Mouse (Mus musculus) E14TG2a.4 (cell line): ENCODE data around the gene Gm5478.

Source experiments
- CTCF ChIP-seq: conservative IDR thresholded peaks from 2 replicates; pipeline ENCODE4 v1.5.1; 2014; ENCODE audit warnings: low read length
- NANOG ChIP-seq: IDR thresholded peaks from 2 replicates; pipeline ENCODE4 v1.6.1; 2014; ENCODE audit warnings: borderline replicate concordance, low read length, mixed read lengths
- POU5F1 ChIP-seq: IDR thresholded peaks from 2 replicates; pipeline ENCODE4 v1.6.1; 2014; ENCODE audit warnings: low read length, borderline replicate concordance

DNA sequence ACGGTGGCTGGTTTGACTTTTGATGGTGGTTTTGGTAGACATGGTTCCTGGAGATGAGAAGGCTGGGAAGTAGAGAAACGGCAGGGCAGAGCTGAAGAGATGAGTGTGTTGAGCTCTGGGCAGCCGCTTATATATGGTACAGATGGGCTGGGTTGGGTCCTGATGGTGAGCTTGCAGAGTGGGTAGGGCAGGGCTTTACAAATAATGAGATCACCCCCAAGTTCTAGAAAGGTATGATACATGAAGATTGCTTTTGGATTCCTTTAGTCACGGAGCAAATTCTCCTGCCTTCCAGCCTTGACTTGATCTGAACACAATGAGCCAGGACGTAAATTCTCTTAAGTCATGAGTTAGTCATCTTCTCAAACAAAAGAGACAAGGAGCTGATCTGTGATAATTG, 47.0 kb upstream of the Gm5478 start, which contains the start of gene Krt6a:
- TF ChIP-seq CTCF = no peak
- TF ChIP-seq NANOG = no peak
- no peak for TF ChIP-seq POU5F1
